In genomic region chr8:126867121-126867988, GRCm38 (mm10) we compare ENCODE assay signal across 14 mouse cellular contexts.
DNase-seq lines count a peak whose midpoint lies in the region; ATAC-seq and TF ChIP-seq lines count a peak whose summit lies in the region.
"Had no signal": no experiment of that assay in that cellular context is flagged by ENCODE, and none has a peak within 500 bp of the region (broad histone marks: within the 10 kb centered on the region; RNA-seq: fewer than 3 reads in every experiment).

No protein-coding gene starts in this region.

- WGBS in intestine, postnatal 0 days, result 80% methylated on average over 14 of the region's 14 CpGs
- WGBS in intestine, embryonic 15.5 days, result 86% methylated on average over 14 of the region's 14 CpGs

- no peaks in the 10 kb centered on the region for H3K27me3 ChIP-seq in intestine, postnatal 0 days (replicated peaks; ENCODE audit: control insufficient read depth, insufficient read depth, low read length)
- no peaks in the 10 kb centered on the region for H3K27me3 ChIP-seq in intestine, embryonic 15.5 days (replicated peaks)
- H3K27me3 ChIP-seq: limb, embryonic 15.5 days had no signal

- H3K9ac ChIP-seq in intestine, postnatal 0 days (ENCODE audit: low read depth, low read length), result no peak overlapping the region
- H3K9ac ChIP-seq in intestine, embryonic 15.5 days, result no peak overlapping the region
- H3K9ac ChIP-seq: limb, embryonic 15.5 days had no signal

- H3K4me3 ChIP-seq in intestine, postnatal 0 days (ENCODE audit: low read depth, low read length), result no peak overlapping the region
- no peak overlapping the region for H3K4me3 ChIP-seq in intestine, embryonic 15.5 days (replicated peaks)
- H3K4me3 ChIP-seq: layer of hippocampus, adult 2 months; limb, embryonic 15.5 days had no signal

- H3K4me1 ChIP-seq in intestine, postnatal 0 days (replicated peaks; ENCODE audit: control insufficient read depth, insufficient read depth, low read length), result no peaks in the 10 kb centered on the region
- 0 out of 2 replicates have a peak, but pooled peaks cover 2% of the 10 kb centered on the region for H3K4me1 ChIP-seq in intestine, embryonic 15.5 days (replicated peaks)
- H3K4me1 ChIP-seq: limb, embryonic 15.5 days had no signal

- no peaks in the 10 kb centered on the region for H3K36me3 ChIP-seq in intestine, postnatal 0 days (ENCODE audit: control insufficient read depth, insufficient read depth)
- no peaks in the 10 kb centered on the region for H3K36me3 ChIP-seq in intestine, embryonic 15.5 days
- H3K36me3 ChIP-seq: limb, embryonic 15.5 days had no signal

- no peak overlapping the region for H3K4me2 ChIP-seq in intestine, postnatal 0 days (replicated peaks; ENCODE audit: low read depth)
- no peak overlapping the region for H3K4me2 ChIP-seq in intestine, embryonic 15.5 days (replicated peaks)
- H3K4me2 ChIP-seq: limb, embryonic 15.5 days had no signal

- peak; percentile 87 for DNase-seq in T-cell, adult 2 months (ENCODE audit: low spot score)
- DNase-seq in monocyte, adult 2 months (ENCODE audit: low read depth in 1 of 2, low spot score in 2 of 2), result peak; percentile 56 to 74
- DNase-seq in thymus, postnatal 36 days, result peak; percentile 32 to 50
- no peak for DNase-seq in c-Kit-positive CD71-positive TER-119-positive erythroid progenitor cells, embryonic 14.5 days (ENCODE audit: low spot score)
- DNase-seq in embryo, embryonic 9.5 days (ENCODE audit: extremely low spot score), result no peak
- DNase-seq in layer of hippocampus, postnatal 36 days, result no peak
- DNase-seq: cerebellum, adult 11 months; heart, postnatal 14 days; kidney, adult 18-20 months; lung, postnatal 10 days had no signal

- H3K9me3 ChIP-seq in intestine, postnatal 0 days (ENCODE audit: control insufficient read depth), result no peaks in the 10 kb centered on the region
- no peaks in the 10 kb centered on the region for H3K9me3 ChIP-seq in intestine, embryonic 15.5 days
- H3K9me3 ChIP-seq: limb, embryonic 15.5 days had no signal

- H3K27ac ChIP-seq in intestine, postnatal 0 days (ENCODE audit: low read depth, low read length), result no peak overlapping the region
- H3K27ac ChIP-seq in intestine, embryonic 15.5 days, result no peak overlapping the region
- H3K27ac ChIP-seq: layer of hippocampus, adult 2 months; limb, embryonic 15.5 days had no signal

- TF ChIP-seq CTCF in intestine, postnatal 0 days (IDR thresholded peaks at IDR 0.05; ENCODE audit: low read depth), result no peak

- ATAC-seq in intestine, postnatal 0 days, result peak; percentile 38; the same call in 1 of the 2 replicates
- no peak for ATAC-seq in intestine, embryonic 15.5 days

Comparison
In these comparisons a context has a peak if more than half of its experiments do, and no peak if none do; other contexts are left out.
1. DNase-seq: peak in T-cell, adult 2 months (single experiment), monocyte, adult 2 months (2 of 2) and thymus, postnatal 36 days (2 of 2); none in c-Kit-positive CD71-positive TER-119-positive erythroid progenitor cells, embryonic 14.5 days (single experiment), embryo, embryonic 9.5 days (single experiment) and layer of hippocampus, postnatal 36 days (0 of 2).